Mouse (Mus musculus) liver, embryonic 16.5 days (tissue): ENCODE data around the gene Rnase10. TPM values are rescaled to one million over a fixed set of nuclear protein-coding genes. Genes with fewer than 3 reads are reported as not detected.

Source experiments
- ATAC-seq: fragments of 200-750 bp; cut with Nextera tagmentation; 2 replicates; pipeline ENCODE4 v1.8.0; 2017; ENCODE audit warnings: low read depth, mild to moderate bottlenecking, moderate number of reproducible peaks, moderate library complexity
- H3K27ac ChIP-seq: fragments of 300-500 bp; sonication (generic); 2 replicates; pipeline ENCODE4 v1.5.1; 2014; ENCODE audit warnings: mild to moderate bottlenecking, low read length
- H3K27me3 ChIP-seq: fragments of 300-500 bp; sonication (generic); 2 replicates; pipeline ENCODE4 v1.6.1; 2014; ENCODE audit warnings: low read depth, low read length, mixed read lengths; ENCODE audit not compliant: control insufficient read depth, insufficient read depth
- H3K36me3 ChIP-seq: fragments of 300-500 bp; sonication (generic); 2 replicates; pipeline ENCODE4 v1.6.1; 2014; ENCODE audit warnings: mild to moderate bottlenecking; ENCODE audit not compliant: control insufficient read depth, insufficient read depth
- H3K4me1 ChIP-seq: fragments of 300-500 bp; sonication (generic); 2 replicates; pipeline ENCODE4 v1.6.1; 2014; ENCODE audit warnings: low read depth, low read length, mixed read lengths; ENCODE audit not compliant: control insufficient read depth
- H3K4me2 ChIP-seq: fragments of 300-500 bp; sonication (generic); 2 replicates; pipeline ENCODE4 v1.6.1; 2014; ENCODE audit warnings: low read depth, low read length, mixed read lengths
- H3K4me3 ChIP-seq: fragments of 300-500 bp; sonication (generic); 2 replicates; pipeline ENCODE4 v1.5.1; 2014; ENCODE audit warnings: low read depth, mild to moderate bottlenecking, low read length
- H3K9ac ChIP-seq: fragments of 300-500 bp; sonication (generic); 2 replicates; pipeline ENCODE4 v1.6.1; 2014; ENCODE audit warnings: low read depth, low read length
- H3K9me3 ChIP-seq: fragments of 300-500 bp; sonication (generic); replicated peaks from 2 replicates; pipeline ENCODE4 v1.6.1; 2016; ENCODE audit warnings: low read length; ENCODE audit not compliant: control insufficient read depth
- WGBS: fragments of 180-500 bp; shearing (Covaris S2); extraction: QIAGEN DNeasy Blood & Tissue Kit; methylation state at CpG from one replicate; pipeline ENCODE4 v1.1.7; 2014; ENCODE audit not compliant: insufficient replicate concordance; 5-methylcytosine and 5-hydroxymethylcytosine counted together
- polyA plus RNA-seq: library from polyadenylated mRNA; unstranded; fragments of >200 nt; fragmentation: Nextera tagmentation; extraction: Ambion mirVana; gene quantifications from 2 replicates; pipeline ENCODE4 v1.2.1, GENCODE M21; 2015

Gene Rnase10
- polyA plus RNA-seq, 1 experiment from 2014 or later: 0.09 TPM

DNA sequence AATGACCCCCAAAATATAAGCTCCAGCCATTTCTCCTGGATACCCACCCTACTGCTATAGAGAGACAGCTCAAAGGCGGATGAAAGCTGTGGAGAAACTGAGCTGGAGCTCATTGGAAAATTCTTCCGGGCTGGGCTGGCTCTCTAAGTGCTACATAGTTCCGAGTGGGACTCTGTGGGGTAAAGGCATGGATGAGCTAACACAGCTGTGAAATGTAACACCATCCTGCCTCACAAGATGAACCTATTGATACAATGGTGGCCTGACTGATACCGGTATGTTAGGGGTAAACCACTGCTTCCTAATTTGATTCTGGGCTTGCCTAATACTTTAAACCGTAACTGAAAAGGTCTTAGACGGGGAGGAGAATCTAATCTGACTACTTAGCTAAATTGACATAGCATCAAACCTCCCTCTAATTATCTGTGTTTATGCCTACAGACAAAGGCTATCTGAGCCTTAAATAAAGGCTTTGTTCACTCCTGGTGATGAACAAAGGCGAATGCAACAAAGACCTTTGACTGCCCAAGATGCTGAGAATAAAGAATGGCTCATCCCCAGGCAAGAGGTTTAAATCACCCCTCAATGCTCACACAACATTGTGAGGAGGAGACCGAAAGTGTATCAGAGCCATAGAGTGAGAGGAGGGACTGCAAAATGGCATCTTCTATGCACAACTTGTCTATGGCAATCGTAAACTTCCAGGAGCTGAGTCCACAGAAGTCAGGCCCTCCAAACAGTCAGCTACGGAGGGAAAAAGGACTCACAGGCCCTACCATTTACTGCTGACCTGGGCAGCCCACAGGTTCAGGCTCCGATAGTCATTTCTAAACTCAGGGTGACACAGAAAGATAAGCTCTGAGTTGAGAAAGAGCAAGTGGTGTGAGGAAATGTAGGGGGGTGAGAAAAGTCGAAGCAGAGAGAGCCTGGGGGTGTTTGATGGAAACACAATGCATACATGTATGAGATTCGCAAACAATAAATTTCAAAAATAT is 47.0 kb downstream of the Rnase10 start:
- H3K4me3 ChIP-seq: no peak overlapping the region
- no peak overlapping the region for H3K9ac ChIP-seq
- no peak for ATAC-seq
- H3K27ac ChIP-seq: no peak overlapping the region
- no peak overlapping the region for H3K4me2 ChIP-seq
- H3K27me3 ChIP-seq: no peaks in the 10 kb centered on the region
- no peaks in the 10 kb centered on the region for H3K9me3 ChIP-seq
- H3K36me3 ChIP-seq: no peaks in the 10 kb centered on the region
- peaks cover 6% of the 10 kb centered on the region for H3K4me1 ChIP-seq
- WGBS: 48% methylated on average over 13 of the region's 13 CpGs

DNA sequence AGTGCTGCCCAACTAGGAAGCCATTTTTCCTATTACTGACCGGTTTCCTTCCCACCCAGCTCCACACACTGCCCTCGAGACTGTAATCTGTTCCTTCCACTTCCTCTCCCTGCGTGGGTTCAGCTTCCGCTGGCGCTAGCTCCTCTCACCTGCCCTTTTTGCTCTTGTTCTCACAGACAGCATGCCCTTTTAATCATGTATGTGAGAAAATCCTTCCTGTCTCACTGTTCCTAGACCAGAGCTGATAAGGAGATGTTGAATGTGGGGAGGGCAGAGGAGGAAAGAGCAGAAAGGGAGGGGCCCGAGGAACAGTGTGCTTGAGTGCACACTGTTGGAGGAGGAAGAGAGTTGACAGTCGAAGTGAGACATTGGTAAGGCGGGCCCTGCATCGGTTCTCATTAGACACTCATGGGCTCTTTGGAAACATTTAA is 49.9 kb downstream of the Rnase10 start, which contains the start of gene Rnase12:
Gene Rnase12 (minus strand): TSS at position 261 of the 431 bp plus-strand sequence.
- no peaks in the 10 kb centered on the region for H3K9me3 ChIP-seq
- no peaks in the 10 kb centered on the region for H3K36me3 ChIP-seq
- ATAC-seq: peak; percentile 58
- H3K4me3 ChIP-seq: no peak within 1 kb of the TSS
- H3K4me2 ChIP-seq: no peak within 1 kb of the TSS
- no peak within 1 kb of the TSS for H3K27ac ChIP-seq
- no peaks in the 10 kb centered on the region for H3K27me3 ChIP-seq
- H3K4me1 ChIP-seq: peaks cover 11% of the 10 kb centered on the region
- no peak within 1 kb of the TSS for H3K9ac ChIP-seq
- WGBS: 8% methylated on average over 9 of the region's 9 CpGs

Other genes with a start within 250 kb of the Rnase10 start
- 14.6 TPM in 2 replicates for gene Ttc5, start 222.2 kb upstream of the Rnase10 start, polyA plus RNA-seq
- not detected in 2 replicates for gene Ccnb1ip1, start 200.0 kb upstream of the Rnase10 start, polyA plus RNA-seq
- gene Parp2, start 199.9 kb upstream of the Rnase10 start, polyA plus RNA-seq: 28.9 and 31.0 TPM in 2 replicates
- gene Tep1, start 137.2 kb upstream of the Rnase10 start, polyA plus RNA-seq: 3.2 and 3.7 TPM in 2 replicates
- gene Klhl33, start 110.2 kb upstream of the Rnase10 start, polyA plus RNA-seq: 0.08 and 0.11 TPM in 2 replicates
- 53.3 and 54.4 TPM in 2 replicates for gene Osgep, start 82.9 kb upstream of the Rnase10 start, polyA plus RNA-seq
- 61.8 and 61.9 TPM in 2 replicates for gene Apex1, start 82.8 kb upstream of the Rnase10 start, polyA plus RNA-seq
- gene Pip4p1, start 76.9 kb upstream of the Rnase10 start, polyA plus RNA-seq: 22.8 and 24.9 TPM in 2 replicates
- gene Pnp, start 76.7 kb upstream of the Rnase10 start, polyA plus RNA-seq: 75.2 and 83.1 TPM in 2 replicates
- not detected in 2 replicates for gene Gm49342, start 63.2 kb upstream of the Rnase10 start, polyA plus RNA-seq
- gene Pnp2, start 51.8 kb upstream of the Rnase10 start, polyA plus RNA-seq: 10.6 and 11.0 TPM in 2 replicates
- gene Rnase9, start 34.1 kb downstream of the Rnase10 start, polyA plus RNA-seq: not detected in 2 replicates
- gene Rnase11, start 42.4 kb downstream of the Rnase10 start, polyA plus RNA-seq: not detected in 2 replicates
- gene Rnase12, start 49.9 kb downstream of the Rnase10 start, polyA plus RNA-seq: 1.7 and 2.0 TPM in 2 replicates
- not detected in 2 replicates for gene Olfr750, start 66.7 kb downstream of the Rnase10 start, polyA plus RNA-seq
- 19.7 and 23.1 TPM in 2 replicates for gene Rnase4, start 83.3 kb downstream of the Rnase10 start, polyA plus RNA-seq
- gene Ang, start 83.4 kb downstream of the Rnase10 start, polyA plus RNA-seq: 6.7 and 8.4 TPM in 2 replicates
- gene Eddm3b, start 106.7 kb downstream of the Rnase10 start, polyA plus RNA-seq: not detected in 2 replicates
- 2.7 and 3.2 TPM in 2 replicates for gene Rnase6, start 116.2 kb downstream of the Rnase10 start, polyA plus RNA-seq
- gene Rnase1, start 139.0 kb downstream of the Rnase10 start, polyA plus RNA-seq: 0.27 and 2.1 TPM in 2 replicates
- not detected in 2 replicates for gene Rnase2b, start 154.5 kb downstream of the Rnase10 start, polyA plus RNA-seq
- not detected in 2 replicates for gene Ang2, start 191.4 kb downstream of the Rnase10 start, polyA plus RNA-seq
- gene Ear14, start 195.6 kb downstream of the Rnase10 start, polyA plus RNA-seq: not detected in 2 replicates
- gene Rnase2a, start 248.4 kb downstream of the Rnase10 start, polyA plus RNA-seq: not detected in 2 replicates